1 mouse cellular context compared by ENCODE assay signal in genomic region chr17:33929371-33930279, GRCm38 (mm10).
TF ChIP-seq lines count a peak whose summit lies in the region.

Gene Rgl2, plus strand, starts transcription at chr17:33929543.

TF ChIP-seq in MEL, 35 proteins besides CTCF, POLR2A, EP300 and RAD21 (continued from another document):
- TF ChIP-seq POLR2AphosphoS5 (IDR thresholded peaks at IDR 0.05; ENCODE audit: borderline replicate concordance, low read depth, low read length) (no peak), USF1 (IDR thresholded peaks at IDR 0.05; ENCODE audit: low read depth, low read length) (no peak), CHD1 (IDR thresholded peaks at IDR 0.05; ENCODE audit: low read depth, low read length) (0 out of 2 replicates have a peak, but pooled peaks have one; percentile 6)
